Mouse (Mus musculus) thymus, postnatal 4 days (tissue): ENCODE results near the gene Mmp2.
A peak's percentile ranks its signal among the peaks of the same experiment; 100 is the strongest.

Experiments
- DNase-seq: peaks from one replicate; pipeline ENCODE4 v3.0.0; 2021

The Mmp2 gene

DNA sequence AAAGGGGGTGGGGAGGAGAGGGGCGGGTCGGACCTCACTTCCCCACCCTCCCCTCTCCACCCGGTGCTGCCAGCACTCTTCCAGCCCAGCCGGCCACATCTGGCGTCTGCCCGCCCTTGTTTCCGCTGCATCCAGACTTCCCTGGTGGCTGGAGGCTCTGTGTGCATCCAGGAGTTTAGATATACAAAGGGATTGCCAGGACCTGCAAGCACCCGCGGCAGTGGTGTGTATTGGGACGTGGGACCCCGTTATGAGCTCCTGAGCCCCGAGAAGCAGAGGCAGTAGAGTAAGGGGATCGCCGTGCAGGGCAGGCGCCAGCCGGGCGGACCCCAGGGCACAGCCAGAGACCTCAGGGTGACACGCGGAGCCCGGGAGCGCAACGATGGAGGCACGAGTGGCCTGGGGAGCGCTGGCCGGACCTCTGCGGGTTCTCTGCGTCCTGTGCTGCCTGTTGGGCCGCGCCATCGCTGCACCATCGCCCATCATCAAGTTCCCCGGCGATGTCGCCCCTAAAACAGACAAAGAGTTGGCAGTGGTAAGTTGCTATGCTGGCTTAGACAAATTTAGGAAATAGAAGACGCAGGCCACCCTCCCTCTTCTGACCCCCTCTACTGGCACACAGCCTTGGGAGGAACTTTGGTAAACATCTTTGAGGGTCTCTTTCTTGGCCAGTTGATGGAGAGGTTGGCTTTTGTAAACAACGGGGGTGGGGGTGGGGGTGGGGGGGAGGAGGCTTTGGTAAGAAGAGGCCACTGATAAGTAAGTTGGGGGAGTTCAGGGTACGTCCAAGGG, at the start of gene Mmp2:
Gene Mmp2 (plus strand): TSS at position 49 of the 792 bp plus-strand sequence.
- no peak for DNase-seq

- no peak for DNase-seq
Observed at GRCm38 (mm10) chr8:92780976-92781375, 46.1 kb upstream of the Mmp2 start.

- no peak for DNase-seq
Observed at GRCm38 (mm10) chr8:92783906-92784610, 43.0 kb upstream of the Mmp2 start.

DNA sequence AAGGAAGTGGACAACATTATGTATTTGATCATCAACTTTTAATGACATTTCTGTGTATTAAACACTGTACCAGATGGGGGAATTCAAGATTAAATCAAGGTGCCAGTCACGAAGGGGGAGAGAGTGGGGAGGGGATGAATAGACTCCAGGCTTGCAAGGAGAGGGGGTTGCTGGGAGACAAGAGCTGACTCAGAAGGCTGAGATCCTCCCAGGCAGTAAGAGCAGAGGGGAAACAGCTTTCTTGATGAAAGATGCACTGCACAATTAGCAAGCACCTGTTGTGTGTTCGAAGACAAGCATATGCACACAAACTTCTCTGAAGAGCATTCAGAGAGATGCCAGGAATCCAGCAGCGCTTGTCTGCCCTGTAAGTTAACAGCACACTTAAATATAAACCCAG, 36.3 kb upstream of the Mmp2 start:
- DNase-seq: no peak

GRCm38 (mm10) chr8:92791999-92792398, 35.1 kb upstream of the Mmp2 start:
- DNase-seq: peak; percentile 14

DNA sequence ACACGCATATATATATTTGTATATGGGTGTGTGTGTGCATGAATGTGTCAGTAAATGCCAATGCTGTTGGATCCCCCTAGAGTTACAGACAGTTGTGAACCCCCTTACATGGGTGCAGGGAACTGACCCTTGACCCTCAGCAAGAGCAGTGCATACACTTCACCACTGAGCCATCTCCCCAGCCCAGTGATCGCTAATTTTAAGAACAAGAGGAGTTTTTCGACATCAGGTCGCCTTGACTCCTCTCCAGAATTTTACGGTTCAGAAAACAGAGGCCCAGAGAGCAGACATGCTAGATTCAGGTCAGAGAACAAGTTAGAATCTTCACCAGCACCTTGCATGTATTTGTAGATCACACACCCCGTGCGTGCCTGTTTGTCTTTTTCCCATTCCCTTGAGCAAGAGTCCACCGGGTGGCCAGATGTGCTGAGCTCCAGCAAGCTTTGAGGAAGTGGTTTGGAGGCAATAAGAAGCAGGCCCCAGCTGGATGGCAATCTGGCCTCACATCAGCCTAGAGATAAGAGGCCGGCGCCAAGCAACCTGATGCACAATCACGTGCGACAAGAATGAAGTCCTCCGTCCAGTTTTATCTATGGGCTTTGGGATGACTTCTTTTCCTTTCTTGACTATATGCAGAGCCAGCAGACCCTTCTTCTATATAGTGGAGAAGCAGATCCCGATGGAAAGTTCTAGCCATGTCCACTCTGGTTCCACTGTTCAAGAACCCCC, 33.1 kb upstream of the Mmp2 start:
- no peak for DNase-seq

- no peak for DNase-seq
Observed at GRCm38 (mm10) chr8:92797527-92797931, 29.6 kb upstream of the Mmp2 start.

DNA sequence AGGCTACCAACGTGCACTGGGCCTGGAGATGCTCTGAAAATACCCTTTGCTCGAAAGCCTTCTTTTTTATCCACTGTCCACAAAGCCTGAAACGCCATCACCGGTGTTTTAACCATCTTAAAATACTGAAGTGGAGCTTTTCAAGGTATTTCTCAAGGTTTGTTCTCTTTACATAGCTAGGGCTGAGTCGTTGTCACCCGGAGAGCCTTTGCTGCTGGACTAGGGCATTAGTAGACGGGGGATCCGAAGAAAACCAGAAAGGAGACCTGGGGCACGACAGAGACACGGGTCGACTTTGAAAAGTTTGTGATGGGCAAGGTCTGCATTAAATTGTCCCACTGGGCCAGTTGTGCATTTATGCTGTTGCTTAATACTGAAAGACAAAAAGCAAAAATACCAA, 27.7 kb upstream of the Mmp2 start:
- no peak for DNase-seq

DNA sequence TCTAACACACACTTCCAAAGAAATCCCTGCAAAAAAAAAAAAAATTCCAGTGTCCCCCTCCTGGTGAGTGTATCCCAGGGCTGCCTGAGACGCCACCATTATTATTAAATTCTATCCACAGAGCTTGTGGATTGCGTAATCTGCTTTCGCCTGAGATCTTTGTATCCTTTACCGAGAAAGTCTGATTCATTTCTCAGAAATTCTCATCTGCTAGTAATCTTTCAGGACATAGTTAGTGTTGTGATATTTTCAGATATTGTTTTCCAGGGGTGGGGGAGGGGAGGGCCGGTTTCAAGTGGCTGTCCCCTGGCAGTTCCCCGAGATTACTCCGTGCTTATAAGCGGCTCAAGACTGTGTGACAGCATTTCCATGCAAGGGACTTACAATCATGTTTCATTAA, 25.9 kb upstream of the Mmp2 start:
- no peak for DNase-seq

GRCm38 (mm10) chr8:92802591-92802990, 24.5 kb upstream of the Mmp2 start:
- no peak for DNase-seq

DNA sequence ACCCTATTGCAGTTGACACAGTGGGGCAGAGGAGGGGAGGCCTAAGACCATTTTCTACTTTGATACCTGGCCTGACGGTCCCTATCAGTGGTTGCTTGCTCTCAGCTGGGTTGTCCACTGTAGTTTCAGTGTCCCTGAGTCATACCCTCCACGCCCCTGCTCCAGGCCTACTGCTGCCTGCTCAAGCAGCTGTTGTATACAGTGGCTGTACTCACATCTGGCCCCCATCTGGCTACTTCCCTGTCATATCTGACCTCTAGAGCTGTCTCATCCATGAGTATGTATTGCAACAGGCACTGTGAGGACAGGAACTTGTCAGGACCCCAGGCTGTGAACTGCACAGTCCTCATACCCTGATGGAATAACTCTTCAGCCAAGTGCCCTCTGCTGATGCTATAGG, 14.3 kb upstream of the Mmp2 start:
- DNase-seq: no peak

DNA sequence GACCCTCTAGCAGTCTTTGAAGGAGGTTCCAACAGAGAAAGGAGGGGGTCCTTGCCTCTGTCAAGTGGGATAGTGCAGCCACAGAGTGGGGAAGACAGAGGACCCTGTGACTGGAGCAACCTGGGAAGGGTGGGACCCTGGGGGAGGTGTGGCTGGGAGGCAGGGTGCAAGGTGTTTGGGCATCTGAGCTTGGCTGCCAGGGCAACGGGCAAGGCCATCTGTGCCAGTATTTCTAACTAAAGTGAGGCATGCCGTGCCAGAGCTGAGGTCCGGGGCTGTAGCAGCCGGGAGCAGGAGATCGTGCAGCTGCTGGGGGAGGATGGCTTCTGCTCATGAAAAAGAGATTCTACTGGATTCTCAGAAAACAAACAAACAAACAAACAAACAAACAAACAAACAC, 11.4 kb upstream of the Mmp2 start:
- no peak for DNase-seq

GRCm38 (mm10) chr8:92817928-92818818, 8.9 kb upstream of the Mmp2 start:
- peak; percentile 72 for DNase-seq

GRCm38 (mm10) chr8:92821151-92821550, 5.9 kb upstream of the Mmp2 start:
- DNase-seq: no peak

DNA sequence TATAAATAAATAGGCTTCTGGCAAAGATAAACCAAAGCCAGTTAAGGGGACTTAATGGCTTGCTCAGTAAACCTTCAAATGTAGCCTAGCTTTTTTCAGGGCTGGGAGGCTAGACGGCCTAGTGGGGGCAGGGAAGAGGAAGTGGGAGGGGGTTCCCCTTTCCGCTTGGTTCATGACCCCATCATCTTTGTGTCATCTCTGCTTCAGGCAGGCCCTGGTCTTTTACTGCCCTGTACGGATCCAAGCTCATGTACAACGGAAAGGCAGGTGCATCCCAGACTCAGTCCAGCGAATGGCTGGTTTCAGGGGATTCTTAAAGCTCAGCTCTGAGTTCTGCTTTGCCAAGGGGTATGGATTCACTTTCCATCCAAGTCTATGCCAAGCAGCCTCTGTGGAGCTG, 4.7 kb upstream of the Mmp2 start:
- DNase-seq: no peak

DNA sequence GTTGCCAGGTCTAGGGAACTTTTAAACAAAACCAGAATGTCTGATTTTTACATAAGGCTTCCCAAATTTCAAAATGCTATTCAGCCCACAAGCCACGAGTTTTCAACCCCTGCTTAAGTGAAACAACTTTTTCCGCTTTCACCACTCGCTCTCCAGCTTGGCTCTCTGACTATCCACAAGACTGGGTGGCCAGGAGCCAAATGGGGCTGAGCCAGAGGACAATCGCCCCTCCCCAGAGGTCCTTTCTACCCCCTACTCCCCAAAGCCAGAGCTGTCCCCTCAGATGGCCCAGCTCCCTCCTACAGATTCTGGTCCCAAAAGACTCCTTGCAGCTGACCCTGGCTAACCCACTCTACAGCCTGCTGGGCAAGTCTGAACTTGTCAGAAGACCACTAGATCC, 1.1 kb upstream of the Mmp2 start:
- no peak for DNase-seq

GRCm38 (mm10) chr8:92828251-92828743, 1.2 kb downstream of the Mmp2 start:
- no peak for DNase-seq

GRCm38 (mm10) chr8:92834065-92834731, 7.1 kb downstream of the Mmp2 start:
- no peak for DNase-seq

- no peak for DNase-seq
Observed at GRCm38 (mm10) chr8:92834786-92835500, 7.9 kb downstream of the Mmp2 start.

DNA sequence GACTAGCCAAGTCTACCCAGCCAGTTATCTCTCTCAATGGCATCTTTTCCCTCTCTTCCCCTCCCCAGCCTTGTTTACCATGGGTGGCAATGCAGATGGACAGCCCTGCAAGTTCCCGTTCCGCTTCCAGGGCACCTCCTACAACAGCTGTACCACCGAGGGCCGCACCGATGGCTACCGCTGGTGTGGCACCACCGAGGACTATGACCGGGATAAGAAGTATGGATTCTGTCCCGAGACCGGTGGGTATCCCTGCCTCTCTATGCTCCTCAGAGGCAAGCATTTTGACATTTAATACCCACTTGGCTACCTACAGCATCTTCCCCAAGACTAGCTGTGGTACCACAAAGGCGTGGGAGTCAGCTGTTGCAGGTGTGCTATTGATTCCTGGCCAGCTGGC, 8.8 kb downstream of the Mmp2 start:
- no peak for DNase-seq

- no peak for DNase-seq
Observed at GRCm38 (mm10) chr8:92838616-92839015, 11.5 kb downstream of the Mmp2 start.
